Mouse (Mus musculus) brain, embryonic 18.5 days (tissue): Measurements from ENCODE around the gene Dkkl1.
"Not testable (repeated sequence)": the region's sequence is repeated elsewhere in the genome, so short reads cannot be mapped to it uniquely, and the experiment has no call there.

Source experiments
- DNase-seq: peaks from one replicate; pipeline ENCODE4 v3.0.0-alpha.2; 2012; ENCODE audit warnings: low read depth, low spot score

Gene Dkkl1

DNA sequence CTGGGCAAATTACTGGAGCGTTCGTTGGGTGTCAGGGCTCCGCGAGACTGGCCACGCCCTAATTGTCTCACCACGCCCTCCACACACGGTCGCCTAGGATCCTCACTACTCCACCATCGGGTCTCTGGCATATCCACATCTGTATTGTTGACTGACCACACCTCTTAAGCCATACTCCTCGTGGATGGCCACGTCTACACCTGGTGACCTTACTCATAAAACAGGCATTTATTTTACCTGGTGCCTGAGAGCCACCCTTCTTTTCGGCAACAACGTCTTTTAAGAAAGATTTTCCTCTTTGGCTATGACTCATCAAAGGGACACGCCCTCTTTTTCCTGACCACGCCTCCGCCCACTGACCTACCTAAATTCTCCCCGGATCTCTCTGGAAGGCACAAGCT, at the start of gene Dkkl1:
Gene Dkkl1, minus strand, starts transcription at position 297 of the 401 bp plus-strand sequence.
- DNase-seq, result no peak

DNA sequence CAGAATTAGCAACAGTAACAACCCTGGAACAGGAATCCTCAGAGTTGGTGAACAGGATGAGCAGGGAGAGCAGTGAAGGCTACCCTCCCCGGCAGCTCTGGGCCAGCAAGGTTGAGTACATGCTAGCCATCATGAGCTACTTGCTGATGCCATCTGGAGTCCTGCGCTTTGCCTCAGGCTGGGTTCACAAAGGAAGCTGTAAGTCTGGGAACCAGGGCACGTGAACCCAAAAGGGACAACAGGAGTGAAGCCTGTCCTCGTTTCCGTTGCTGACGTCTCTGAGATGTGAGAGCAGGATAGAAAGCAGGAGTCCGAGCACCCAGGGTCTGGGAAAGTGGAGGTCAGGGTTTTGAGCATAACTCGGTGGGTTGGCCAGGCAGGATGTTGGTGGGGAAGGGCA, 47.3 kb upstream of the Dkkl1 start:
- no peak for DNase-seq

DNA sequence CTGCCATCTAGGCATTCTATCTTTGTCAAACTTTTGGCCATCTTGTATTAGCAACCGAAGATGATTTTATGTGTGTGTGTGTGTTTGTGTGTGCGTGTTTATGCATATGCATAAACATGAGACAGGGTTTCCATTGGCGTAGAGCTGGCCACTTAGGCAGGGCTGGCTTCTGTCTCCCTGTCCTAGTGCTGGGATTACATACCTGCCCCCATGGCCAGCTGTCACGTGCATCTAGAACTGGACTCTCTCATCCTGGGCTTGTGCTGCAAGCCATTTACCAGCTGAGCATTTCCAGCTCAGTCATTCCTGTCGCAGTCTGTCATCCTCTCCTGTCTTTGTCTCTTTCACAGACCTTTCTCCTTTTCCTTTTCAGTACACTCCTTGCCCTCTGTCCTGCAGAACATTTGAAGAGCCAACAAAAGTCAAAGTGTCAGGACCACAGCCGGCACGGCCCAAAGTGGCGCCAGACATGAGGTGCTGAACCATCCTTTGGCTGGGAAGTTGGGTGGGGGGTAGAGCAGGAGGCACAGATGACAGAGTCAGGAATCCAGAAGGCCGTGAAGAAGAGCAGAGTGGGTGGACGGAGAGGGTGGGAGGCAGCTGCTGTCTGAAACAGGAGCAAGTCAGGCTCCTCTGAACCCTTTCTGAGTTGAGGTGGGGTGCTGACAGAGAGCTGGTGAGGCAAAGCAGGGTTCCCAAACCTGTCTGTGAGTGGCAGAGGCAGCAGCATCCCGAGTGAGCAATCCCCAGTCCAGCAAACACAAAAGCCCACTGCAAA, 45.3 kb upstream of the Dkkl1 start:
- DNase-seq, result no peak

DNA sequence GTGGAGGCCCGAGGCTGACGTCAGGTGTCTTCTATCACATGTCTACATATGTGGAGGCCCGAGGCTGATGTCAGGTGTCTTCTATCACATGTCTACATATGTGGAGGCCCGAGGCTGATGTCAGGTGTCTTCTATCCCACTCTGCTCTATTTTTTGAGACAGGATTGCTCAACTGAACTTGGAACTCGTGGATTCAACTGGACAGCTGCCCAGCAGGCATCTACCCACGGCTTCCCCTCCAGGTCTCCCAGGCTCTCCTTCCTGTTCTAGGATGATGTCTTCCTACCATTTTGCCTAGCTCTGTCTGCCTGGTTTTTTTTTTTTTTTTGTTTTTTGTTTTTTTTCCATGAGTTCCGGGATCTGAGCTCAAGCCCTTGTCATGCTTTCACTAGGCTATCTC, 43.9 kb upstream of the Dkkl1 start:
- not testable (repeated sequence) for DNase-seq

DNA sequence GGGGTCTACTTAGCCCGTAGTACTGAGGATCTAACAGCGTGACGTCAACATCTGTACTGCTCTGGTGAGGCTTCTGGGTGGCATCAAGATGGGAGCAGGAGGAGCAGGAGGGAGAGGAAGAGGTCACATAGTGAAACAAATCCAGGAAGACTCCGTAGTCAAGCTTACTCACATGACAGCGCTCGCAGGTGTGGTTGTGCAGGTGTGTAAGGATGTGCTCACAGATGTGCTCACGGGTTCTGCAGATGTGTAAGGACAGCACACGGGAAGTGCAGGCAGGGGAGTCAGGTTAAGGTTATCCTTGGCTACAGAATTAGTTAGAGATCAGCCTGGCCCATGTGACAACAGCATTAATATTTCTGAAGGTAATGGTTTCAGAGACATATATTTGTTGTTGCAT, 41.9 kb upstream of the Dkkl1 start:
- DNase-seq, result no peak

DNA sequence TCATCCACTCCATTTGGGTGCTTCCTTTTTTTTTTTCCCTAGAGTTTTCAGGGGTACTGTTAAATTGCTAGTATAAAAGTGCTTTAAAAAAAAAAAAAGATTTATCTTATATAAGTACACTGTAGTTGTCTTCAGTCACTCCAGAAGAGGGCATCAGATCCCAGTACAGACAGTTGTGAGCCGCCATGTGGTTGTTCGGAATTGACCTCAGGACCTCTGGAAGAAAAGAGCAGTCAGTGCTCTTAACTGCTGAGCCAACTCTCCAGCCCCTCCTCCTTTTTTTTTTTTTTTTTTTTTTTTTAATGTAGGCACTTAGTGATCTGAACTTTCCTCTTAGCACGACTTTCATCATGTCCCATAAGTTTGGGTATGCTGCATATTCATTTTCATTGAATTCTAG, 35.7 kb upstream of the Dkkl1 start:
- no peak for DNase-seq

DNA sequence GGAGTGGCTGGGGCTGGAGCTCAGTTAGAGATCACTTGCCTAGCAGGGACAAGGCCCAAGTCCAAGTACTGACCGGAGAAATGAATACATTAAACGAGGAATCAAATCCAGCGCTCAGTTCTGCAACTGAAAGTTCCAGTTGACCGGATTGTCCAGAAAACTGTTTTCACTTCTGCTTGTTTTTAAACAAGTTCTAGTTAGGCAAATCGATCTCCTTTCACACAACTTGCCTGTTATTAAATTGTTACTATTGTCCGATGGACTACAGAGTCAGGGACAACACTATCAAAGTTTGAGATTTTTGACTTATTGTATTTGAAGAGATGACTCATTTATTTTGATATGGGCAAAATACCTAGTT, 29.4 kb upstream of the Dkkl1 start:
- DNase-seq, result no peak

DNA sequence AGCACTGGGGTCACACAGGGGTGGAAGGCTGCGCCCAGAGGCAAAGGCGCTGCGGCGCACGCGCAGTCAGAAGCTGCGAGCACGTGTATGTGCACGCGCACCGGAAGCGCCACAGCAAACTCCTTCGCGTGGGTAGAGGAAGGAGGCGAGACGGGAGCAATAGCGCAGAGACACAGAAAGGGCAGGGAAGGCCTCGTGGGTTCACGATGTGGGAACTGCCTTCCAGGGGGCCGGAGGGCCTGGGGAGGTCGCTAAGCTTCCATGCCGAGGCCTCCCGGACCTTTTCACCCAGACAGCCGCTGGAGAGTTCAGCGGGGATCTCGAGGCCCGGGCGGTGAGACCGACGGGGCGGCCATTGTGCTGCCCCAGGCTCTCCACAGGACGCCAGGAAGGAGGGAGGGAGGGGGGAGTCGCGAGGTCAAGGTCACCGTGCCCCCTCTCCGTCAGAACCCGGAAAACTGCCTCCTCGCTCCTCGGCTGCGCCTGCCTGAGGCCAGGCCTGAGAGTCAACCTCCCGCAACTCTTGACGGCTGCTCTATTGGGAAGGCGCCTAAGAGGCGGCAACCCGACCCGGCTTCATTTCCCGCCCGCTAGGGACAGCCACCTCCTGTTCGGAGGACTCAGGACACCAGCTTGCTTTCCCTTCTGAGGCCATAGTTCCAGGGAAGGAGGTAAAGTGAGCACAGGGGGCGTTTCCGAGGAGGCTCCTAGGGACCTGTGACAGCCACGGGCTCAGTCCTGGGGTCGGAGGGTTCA, 28.9 kb upstream of the Dkkl1 start, which contains the start of gene Slc6a16:
Gene Slc6a16, plus strand, starts transcription at position 453 of the 756 bp plus-strand sequence.
- no peak for DNase-seq

DNA sequence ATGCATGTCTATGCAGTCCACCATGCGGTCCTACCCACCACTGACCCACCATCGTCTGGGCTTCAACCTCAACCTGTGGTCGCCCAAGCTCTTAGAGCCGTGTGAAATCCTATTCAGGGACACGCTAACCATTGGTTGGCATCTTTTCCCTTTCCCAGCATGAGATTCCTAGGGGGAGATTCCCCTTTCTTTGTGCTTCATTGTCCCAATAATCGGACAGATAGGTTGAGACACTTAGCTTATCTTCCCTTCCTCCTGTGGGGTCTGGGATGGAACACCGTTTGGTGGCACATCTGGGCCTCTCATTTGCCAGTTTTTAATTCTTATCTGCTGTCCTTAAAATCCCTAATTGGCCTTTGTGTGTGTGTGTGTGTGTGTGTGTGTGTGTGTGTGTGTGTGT, 28.2 kb upstream of the Dkkl1 start:
- no peak for DNase-seq

DNA sequence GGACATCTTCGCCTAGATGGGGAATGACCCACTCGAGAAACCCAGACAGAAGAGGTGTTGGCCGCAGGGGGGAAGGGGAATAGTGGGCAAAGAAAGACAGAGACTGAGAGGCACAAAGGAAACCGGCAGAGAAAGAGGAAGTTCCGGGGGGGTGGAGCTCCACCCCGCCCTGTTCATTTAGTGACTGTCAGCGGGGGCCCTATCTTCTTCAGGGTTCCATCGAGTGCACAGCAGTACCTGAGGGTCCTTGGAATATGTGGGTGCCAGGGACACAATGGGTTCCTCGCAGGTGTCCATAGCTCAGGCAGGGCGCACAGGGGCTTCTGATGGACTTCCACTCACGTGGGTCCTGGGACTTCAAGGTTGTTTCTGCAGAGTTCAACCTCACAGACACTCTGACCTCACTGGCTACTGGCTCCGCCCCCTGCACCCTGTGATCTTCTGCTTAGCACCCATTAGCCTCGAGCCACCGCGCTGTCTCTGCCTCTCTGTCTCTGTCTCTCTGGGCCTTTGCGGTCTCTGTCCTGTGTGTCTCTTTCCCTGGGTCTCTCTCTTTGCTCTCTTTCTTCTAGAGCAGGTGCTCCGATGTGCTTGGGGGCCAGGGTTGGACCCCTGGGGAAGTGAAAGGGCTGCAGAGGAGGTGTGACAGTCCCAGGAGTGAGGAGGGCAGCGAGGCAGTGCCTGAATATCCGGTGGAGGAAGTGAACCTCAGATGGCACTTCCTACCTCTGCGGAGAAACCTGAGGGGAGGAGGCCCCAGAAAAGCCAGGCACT, 27.0 kb upstream of the Dkkl1 start, which contains the start of gene Cd37:
Gene Cd37, minus strand, starts transcription at position 393 of the 774 bp plus-strand sequence.
- no peak for DNase-seq

DNA sequence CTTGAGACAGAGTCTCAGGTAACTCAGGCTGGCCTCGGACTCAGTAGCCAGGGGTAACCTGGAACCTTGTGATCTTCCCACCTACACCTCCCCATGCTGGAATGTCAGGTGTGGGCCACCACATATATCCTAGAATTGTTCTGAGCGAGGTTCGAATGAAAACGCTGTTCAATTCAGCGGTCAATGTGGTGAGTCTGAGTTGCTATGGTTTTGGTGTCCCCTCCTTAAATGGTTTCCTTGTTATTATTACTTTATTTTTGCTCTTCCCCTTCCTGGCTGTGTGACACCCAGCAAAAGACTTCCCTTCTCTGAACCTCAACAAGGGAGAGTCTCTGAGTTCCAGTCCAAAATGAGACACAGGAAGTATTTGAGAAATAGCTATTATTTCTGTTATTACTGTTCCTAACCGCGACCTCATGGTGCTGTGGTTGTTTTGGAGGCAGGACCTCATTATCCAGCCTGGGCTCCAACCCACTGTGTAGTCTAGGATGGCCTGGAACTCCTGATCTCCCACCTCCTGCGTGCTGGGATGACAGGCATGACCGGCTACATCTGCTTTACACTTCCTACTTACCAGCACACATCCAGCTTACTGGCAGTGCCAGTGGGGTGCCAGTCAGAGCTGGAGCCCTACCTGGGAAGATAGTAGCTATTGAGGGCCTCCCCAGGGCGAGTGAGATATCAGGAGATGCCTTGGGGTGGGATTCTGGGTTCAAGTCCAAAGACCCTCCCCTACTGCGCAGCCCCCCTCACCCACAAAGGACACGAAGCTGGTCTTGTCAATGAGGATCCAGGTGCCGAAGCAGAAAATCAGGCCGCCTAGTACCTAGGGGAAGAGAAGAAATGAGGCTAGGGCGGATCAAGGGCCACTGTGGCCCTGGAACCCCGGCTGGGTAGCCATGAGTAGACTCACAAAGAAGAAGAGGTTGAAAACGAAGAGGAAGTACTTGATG, 26.1 kb upstream of the Dkkl1 start:
- no peak for DNase-seq

DNA sequence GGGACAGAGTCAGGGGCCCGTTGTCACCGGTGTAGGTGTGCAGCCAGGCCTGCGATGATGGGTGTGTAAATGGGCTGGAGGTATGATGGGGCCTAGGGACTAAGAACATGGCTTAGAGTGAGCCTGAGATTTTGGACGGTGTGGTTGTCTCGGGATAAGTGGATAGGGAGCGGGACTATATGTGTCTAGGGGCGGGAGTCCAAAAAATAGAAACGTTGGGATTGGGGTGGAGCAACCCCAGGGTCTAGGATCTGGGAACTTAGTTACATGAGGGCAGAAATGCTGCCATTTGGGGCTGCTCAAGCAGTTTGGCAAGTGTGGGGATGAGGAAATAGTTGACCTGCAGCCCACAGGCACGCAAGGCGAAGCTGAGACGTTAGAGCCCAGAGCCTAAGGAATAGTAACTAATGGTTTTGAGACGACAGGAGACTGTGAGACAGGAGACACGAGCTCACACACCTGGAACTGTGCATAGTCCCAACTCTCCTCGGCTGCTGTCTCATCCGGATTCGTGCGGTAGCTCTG, 23.8 kb upstream of the Dkkl1 start:
- no peak for DNase-seq

DNA sequence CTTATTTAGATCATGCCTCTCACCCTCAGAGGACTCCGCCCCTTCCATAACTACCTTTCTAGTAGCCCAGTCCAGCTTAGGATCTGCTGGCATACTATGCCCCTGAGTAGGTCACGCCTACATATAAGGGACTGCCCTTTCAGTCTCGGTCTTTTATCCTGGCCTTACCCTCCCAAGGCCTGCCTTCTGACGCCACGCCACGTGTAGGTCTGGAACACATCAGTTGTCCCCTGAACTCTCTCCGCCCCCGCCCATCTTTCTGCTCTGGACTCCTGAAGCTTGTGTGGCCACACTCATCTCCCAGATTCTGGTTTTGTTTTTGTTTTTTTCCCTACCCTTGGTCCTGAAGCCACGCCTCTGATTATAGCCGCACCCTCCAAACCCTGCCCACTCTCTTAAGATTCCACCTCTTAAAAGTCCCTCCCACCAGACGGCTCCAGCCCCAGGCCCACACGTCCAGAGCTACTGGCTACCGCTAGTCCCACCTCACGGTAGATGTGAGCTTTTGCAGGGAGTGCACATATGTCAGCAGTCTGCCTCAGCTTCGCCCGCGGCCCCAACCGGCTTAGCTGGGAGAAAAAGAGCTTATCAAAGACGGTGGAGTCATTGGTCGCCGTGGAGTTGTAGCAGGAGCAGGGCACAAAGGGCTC, 23.1 kb upstream of the Dkkl1 start:
- no peak for DNase-seq

DNA sequence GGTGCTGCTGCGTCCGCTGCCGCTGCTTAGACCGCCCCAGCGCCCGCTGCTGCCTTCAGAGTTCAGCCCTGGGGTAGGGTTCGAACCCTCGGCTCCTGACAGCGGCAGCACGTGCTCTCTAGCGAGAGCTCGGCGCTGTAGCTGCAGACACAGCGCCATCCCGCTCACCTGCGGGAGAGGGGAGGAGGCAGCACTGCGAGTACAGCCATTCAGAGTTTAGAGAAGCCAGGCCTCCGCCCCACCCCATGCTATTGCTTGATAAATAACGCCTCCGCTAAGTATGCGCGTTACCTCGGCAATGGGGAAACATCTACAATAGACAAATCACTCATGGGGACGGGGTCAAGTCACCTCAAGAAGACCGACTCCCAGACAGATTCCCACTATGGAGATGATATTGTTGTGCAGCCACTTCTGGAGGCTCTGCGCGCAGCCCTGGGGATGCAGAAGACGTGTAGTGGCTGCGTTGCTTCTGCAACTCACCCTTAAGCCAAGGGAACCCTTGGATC, 22.4 kb upstream of the Dkkl1 start:
- no peak for DNase-seq

DNA sequence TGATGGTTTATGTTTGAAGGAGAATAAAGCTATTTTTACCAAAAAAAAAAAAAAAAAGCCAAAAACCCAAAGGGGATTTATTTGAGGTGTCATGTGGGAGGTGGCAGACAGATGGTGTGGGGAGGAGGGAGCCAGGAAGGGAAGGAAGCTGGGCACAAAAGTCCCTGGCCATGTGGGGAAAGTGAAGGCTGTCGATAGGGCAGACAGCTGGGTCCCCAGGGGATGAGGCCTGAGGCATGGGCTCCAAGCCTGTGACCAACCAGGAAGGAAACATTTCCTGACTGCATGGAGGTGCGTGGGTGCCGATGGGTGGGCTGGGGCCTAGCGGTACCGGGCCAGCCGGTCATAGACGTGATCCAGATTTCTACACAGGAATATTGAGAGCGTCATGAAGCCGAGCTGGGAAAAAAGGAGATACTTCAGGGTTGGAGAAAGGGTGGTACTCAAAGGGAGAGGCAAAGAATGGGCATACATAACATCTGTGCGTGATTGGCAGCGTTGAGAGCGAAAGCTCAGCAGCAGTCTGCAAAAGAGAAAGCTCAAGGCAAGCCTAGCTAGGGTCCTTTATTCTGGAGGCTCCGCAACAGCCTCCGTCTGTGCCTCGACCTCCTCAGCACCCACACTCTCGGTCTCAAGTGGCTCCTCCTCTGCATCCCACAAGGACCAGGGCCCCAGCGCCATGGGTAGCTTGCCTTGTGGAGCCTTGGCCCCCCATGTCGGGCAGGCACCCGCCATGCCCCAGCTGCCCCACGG, 21.8 kb upstream of the Dkkl1 start:
- DNase-seq, result no peak

DNA sequence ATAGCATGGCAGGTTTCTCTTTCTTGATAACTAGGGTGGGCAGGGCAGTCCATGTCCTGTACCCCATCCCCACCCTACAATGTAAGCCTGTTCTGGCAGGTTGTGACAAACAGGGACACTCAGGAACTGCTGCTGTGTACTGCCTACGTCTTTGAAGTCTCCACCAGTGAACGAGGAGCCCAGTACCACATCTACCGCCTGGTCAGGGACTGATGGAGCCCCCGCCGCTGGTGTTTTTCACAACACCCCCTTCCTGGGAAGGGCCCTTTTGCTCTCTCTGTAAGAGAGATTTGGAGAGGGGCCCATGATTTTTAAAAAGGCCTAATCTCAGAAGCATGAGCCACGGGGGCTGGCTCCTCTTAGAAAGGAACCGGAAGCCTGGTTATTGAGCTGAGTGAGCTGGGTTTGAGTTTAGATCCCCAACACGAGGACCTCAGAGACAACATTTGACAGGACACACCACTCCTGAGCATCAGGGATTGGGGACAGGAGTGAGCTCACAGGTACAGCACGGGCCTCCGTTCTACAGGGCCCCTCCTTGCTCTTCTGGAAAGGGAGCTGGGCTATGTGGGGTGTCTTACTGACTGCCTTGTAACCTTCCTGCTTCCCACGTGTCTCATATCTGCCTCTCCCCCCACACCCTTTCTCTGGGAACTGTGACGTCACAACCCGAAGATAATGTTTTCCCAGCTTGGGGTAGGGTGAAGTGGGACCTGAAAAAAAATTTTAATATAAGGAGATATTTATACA, 20.9 kb upstream of the Dkkl1 start:
- DNase-seq, result no peak

DNA sequence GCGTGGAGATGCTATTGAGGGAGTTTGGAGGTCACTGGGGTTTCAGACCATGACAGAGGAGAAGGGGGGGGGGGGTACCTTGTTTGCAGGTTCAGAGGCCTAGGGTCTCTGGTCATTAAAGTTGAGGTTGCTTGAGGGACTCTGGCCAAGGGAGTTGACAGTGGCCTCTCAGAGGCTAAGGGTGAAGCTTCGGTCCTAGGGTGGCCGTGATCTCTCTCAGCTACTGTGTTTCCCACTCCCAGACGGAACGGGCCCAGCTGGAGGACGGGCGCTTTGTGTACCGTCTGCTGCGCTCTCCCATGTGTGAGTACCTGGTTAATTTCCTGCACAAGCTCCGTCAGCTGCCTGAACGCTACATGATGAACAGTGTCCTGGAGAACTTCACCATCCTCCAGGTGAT, 20.0 kb upstream of the Dkkl1 start:
- no peak for DNase-seq

DNA sequence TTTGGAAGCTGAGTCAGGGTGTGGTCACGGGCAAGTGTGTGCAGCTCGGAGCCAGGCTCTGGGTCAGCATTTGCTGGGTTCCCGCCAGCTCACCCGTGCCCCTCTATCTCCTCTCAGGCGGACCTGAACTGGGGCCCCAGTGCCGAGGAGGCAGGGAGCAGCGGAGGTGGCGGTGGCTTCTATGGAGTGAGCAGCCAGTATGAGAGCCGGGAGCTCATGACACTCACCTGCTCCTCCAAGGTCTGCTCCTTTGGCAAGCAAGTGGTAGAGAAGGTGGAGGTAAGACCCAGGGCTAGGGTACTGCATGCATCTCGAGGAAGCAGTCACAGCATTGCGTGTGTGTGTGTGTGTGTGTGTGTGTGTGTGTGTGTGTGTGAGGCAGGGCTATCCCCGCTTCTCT, 19.2 kb upstream of the Dkkl1 start:
- DNase-seq, result no peak
